Mouse (Mus musculus) CH12.LX (cell line): Measurements from ENCODE around the gene Ap2b1. TPM values are rescaled to one million over a fixed set of nuclear protein-coding genes. Genes with fewer than 3 reads are reported as not detected.
A peak's percentile ranks its signal among the peaks of the same experiment; 100 is the strongest.

Experiments
- DNase-seq: peaks from one replicate; pipeline ENCODE4 v3.0.0-alpha.2; 2013; ENCODE audit errors: extremely low read depth
- H3K27ac ChIP-seq: 2 replicates; pipeline ENCODE4 v1.5.1; 2012; ENCODE audit warnings: low read depth, mild to moderate bottlenecking, control low read depth, moderate library complexity; ENCODE audit not compliant: insufficient read depth
- H3K27me3 ChIP-seq: replicated peaks from 2 replicates; pipeline ENCODE3; 2012; ENCODE audit warnings: inconsistent platforms
- H3K36me3 ChIP-seq, 2 experiments: replicated peaks in 1 of 2; 2 replicates each; pipeline versions ENCODE3 to v1.6.1; 2012; ENCODE audit warnings: inconsistent platforms in 1 of 2, low read length in 1 of 2, mild to moderate bottlenecking in 1 of 2, mixed read lengths in 1 of 2, moderate library complexity in 1 of 2; ENCODE audit not compliant: control insufficient read depth in 1 of 2, insufficient read depth in 1 of 2
- H3K4me1 ChIP-seq, 2 experiments: 2 replicates each; pipeline ENCODE4 v1.6.1; 2012; ENCODE audit warnings: inconsistent platforms in 1 of 2, moderate library complexity in 1 of 2; ENCODE audit not compliant: insufficient read depth in 2 of 2, control insufficient read depth in 1 of 2
- H3K4me2 ChIP-seq: 2 replicates; pipeline ENCODE4 v1.6.1; 2012; ENCODE audit warnings: low read depth, mild to moderate bottlenecking, control low read depth; ENCODE audit not compliant: poor library complexity, insufficient read depth, severe bottlenecking
- H3K4me3 ChIP-seq, 3 experiments: fragments of 150-350 bp in 1 of 3; sonication (generic) in 1 of 3; replicated peaks in 1 of 3; 2 replicates each; pipeline versions ENCODE3 to v1.5.1; 2011 to 2012; ENCODE audit warnings: low read depth in 2 of 3, low read length in 2 of 3, mild to moderate bottlenecking in 2 of 3, moderate library complexity in 2 of 3, control low read depth in 1 of 3, improper control_type of control experiment in 1 of 3, inconsistent platforms in 1 of 3, mixed read lengths in 1 of 3; ENCODE audit not compliant: poor library complexity in 1 of 3
- H3K79me2 ChIP-seq: replicated peaks from 2 replicates; pipeline ENCODE4 v1.6.1; 2012; ENCODE audit warnings: mild to moderate bottlenecking, moderate library complexity; ENCODE audit not compliant: control insufficient read depth, poor library complexity, insufficient read depth, severe bottlenecking; ENCODE audit errors: extremely low read depth
- H3K9ac ChIP-seq: 2 replicates; pipeline ENCODE4 v1.6.1; 2012; ENCODE audit warnings: low read depth, mild to moderate bottlenecking, control low read depth, moderate library complexity; ENCODE audit not compliant: insufficient read depth
- H3K9me3 ChIP-seq: replicated peaks from 2 replicates; pipeline ENCODE3; 2012; ENCODE audit warnings: low read length, inconsistent platforms, mixed read lengths
- BHLHE40 ChIP-seq: IDR thresholded peaks from 2 replicates; pipeline ENCODE4 v1.6.1; 2011; ENCODE audit warnings: mild to moderate bottlenecking, low read depth, low read length, improper control_type of control experiment
- CHD2 ChIP-seq: IDR thresholded peaks from 2 replicates; pipeline ENCODE4 v1.6.1; 2011; ENCODE audit warnings: low read length, improper control_type of control experiment
- CTCF ChIP-seq, 2 experiments: IDR thresholded peaks in 1 of 2; conservative IDR thresholded peaks in 1 of 2; 2 replicates each; pipeline ENCODE4 v1.5.1; 2011 to 2012; ENCODE audit warnings: low read depth in 2 of 2, low read length in 2 of 2, improper control_type of control experiment in 1 of 2, inconsistent platforms in 1 of 2, mild to moderate bottlenecking in 1 of 2, moderate library complexity in 1 of 2
- E2F4 ChIP-seq: IDR thresholded peaks from 2 replicates; pipeline ENCODE4 v1.6.1; 2011; ENCODE audit warnings: low read depth, low read length, improper control_type of control experiment; ENCODE audit not compliant: insufficient replicate concordance
- EP300 ChIP-seq: IDR thresholded peaks from 2 replicates; pipeline ENCODE4 v1.6.1; 2011; ENCODE audit warnings: low read length, improper control_type of control experiment
- ETS1 ChIP-seq: conservative IDR thresholded peaks from 2 replicates; pipeline ENCODE4 v1.6.1; 2012; ENCODE audit warnings: low read depth, mild to moderate bottlenecking, inconsistent platforms, low read length, improper control_type of control experiment, moderate library complexity
- GABPA ChIP-seq: IDR thresholded peaks from 2 replicates; pipeline ENCODE4 v1.6.1; 2012; ENCODE audit warnings: low read depth, low read length, improper control_type of control experiment, inconsistent platforms; ENCODE audit not compliant: insufficient replicate concordance
- HCFC1 ChIP-seq: IDR thresholded peaks from 2 replicates; pipeline ENCODE4 v1.6.1; 2012; ENCODE audit warnings: low read depth, mild to moderate bottlenecking, inconsistent platforms, low read length, improper control_type of control experiment
- IRF4 ChIP-seq: IDR thresholded peaks from 2 replicates; pipeline ENCODE4 v1.6.1; 2014; ENCODE audit warnings: low read depth, mild to moderate bottlenecking, inconsistent platforms, low read length, improper control_type of control experiment
- JUND ChIP-seq: conservative IDR thresholded peaks from 2 replicates; pipeline ENCODE4 v1.6.1; 2011; ENCODE audit warnings: low read depth, low read length, improper control_type of control experiment
- KAT2A ChIP-seq: IDR thresholded peaks from 2 replicates; pipeline ENCODE4 v1.6.1; 2012; ENCODE audit warnings: low read length, improper control_type of control experiment, inconsistent platforms; ENCODE audit not compliant: insufficient replicate concordance
- MAFK ChIP-seq: IDR thresholded peaks from 2 replicates; pipeline ENCODE4 v1.6.1; 2011; ENCODE audit warnings: low read length, improper control_type of control experiment; ENCODE audit not compliant: insufficient replicate concordance
- MAX ChIP-seq: IDR thresholded peaks from 2 replicates; pipeline ENCODE4 v1.6.1; 2011; ENCODE audit warnings: low read length, improper control_type of control experiment
- MAZ ChIP-seq: IDR thresholded peaks from 2 replicates; pipeline ENCODE4 v1.6.1; 2012; ENCODE audit warnings: low read depth, mild to moderate bottlenecking, inconsistent platforms, low read length, improper control_type of control experiment, moderate library complexity
- MEF2A ChIP-seq: IDR thresholded peaks from 2 replicates; pipeline ENCODE4 v1.6.1; 2014; ENCODE audit warnings: low read depth, mild to moderate bottlenecking, inconsistent platforms, low read length, improper control_type of control experiment, borderline replicate concordance
- MXI1 ChIP-seq: IDR thresholded peaks from 2 replicates; pipeline ENCODE4 v1.6.1; 2011; ENCODE audit warnings: mild to moderate bottlenecking, low read depth, low read length, improper control_type of control experiment
- MYC ChIP-seq: IDR thresholded peaks from 2 replicates; pipeline ENCODE4 v1.6.1; 2011; ENCODE audit warnings: low read depth, mild to moderate bottlenecking, improper control_type of control experiment, low read length
- NELFE ChIP-seq: IDR thresholded peaks from 2 replicates; pipeline ENCODE4 v1.6.1; 2011; ENCODE audit warnings: low read depth, low read length, improper control_type of control experiment
- NRF1 ChIP-seq: IDR thresholded peaks from 2 replicates; pipeline ENCODE4 v1.6.1; 2014; ENCODE audit warnings: low read depth, mild to moderate bottlenecking, inconsistent platforms, low read length, improper control_type of control experiment, moderate library complexity
- PAX5 ChIP-seq: IDR thresholded peaks from 2 replicates; pipeline ENCODE4 v1.6.1; 2012; ENCODE audit warnings: low read length, inconsistent platforms, mixed read lengths
- POLR2A ChIP-seq: IDR thresholded peaks from 2 replicates; pipeline ENCODE4 v1.6.1; 2011; ENCODE audit warnings: low read depth, mild to moderate bottlenecking, improper control_type of control experiment, low read length
- POLR2AphosphoS2 ChIP-seq: IDR thresholded peaks from 2 replicates; pipeline ENCODE4 v1.6.1; 2011; ENCODE audit warnings: low read depth, low read length, improper control_type of control experiment
- RAD21 ChIP-seq: IDR thresholded peaks from 2 replicates; pipeline ENCODE4 v1.6.1; 2011; ENCODE audit warnings: low read depth, mild to moderate bottlenecking, low read length, improper control_type of control experiment, moderate library complexity
- SIN3A ChIP-seq: IDR thresholded peaks from 2 replicates; pipeline ENCODE4 v1.6.1; 2012; ENCODE audit warnings: low read length, improper control_type of control experiment, inconsistent platforms
- SMC3 ChIP-seq: IDR thresholded peaks from 2 replicates; pipeline ENCODE4 v1.6.1; 2011; ENCODE audit warnings: low read depth, low read length, improper control_type of control experiment
- TCF12 ChIP-seq: IDR thresholded peaks from 2 replicates; pipeline ENCODE4 v1.6.1; 2014; ENCODE audit warnings: low read depth, mild to moderate bottlenecking, inconsistent platforms, low read length, improper control_type of control experiment
- UBTF ChIP-seq: IDR thresholded peaks from 2 replicates; pipeline ENCODE4 v1.6.1; 2012; ENCODE audit warnings: low read depth, mild to moderate bottlenecking, inconsistent platforms, low read length, improper control_type of control experiment, moderate library complexity
- USF1 ChIP-seq: IDR thresholded peaks from 2 replicates; pipeline ENCODE4 v1.6.1; 2014; ENCODE audit warnings: low read depth, mild to moderate bottlenecking, inconsistent platforms, low read length, improper control_type of control experiment
- USF2 ChIP-seq: conservative IDR thresholded peaks from 2 replicates; pipeline ENCODE4 v1.6.1; 2011; ENCODE audit warnings: low read depth, low read length, improper control_type of control experiment
- ZKSCAN1 ChIP-seq: IDR thresholded peaks from 2 replicates; pipeline ENCODE4 v1.6.1; 2012; ENCODE audit warnings: low read depth, inconsistent platforms, low read length, improper control_type of control experiment, borderline replicate concordance
- ZMIZ1 ChIP-seq: IDR thresholded peaks from 2 replicates; pipeline ENCODE4 v1.6.1; 2012; ENCODE audit warnings: low read depth, mild to moderate bottlenecking, inconsistent platforms, low read length, improper control_type of control experiment
- ZNF384 ChIP-seq: IDR thresholded peaks from 2 replicates; pipeline ENCODE4 v1.6.1; 2012; ENCODE audit warnings: low read depth, low read length, improper control_type of control experiment, inconsistent platforms
- dilution Hi-C: fragments of 300-500 bp; cut with MboI; formaldehyde crosslinking; loops from 2 replicates; pipeline ENCODE4 v1.14.3; 2020; ENCODE audit warnings: low sequenced_read_pairs; ENCODE audit not compliant: extremely low pct_unique_long_range_greater_than_20kb, extremely low pct_ligation_motif_present
- in situ Hi-C: fragments of 300-500 bp; cut with MboI; formaldehyde crosslinking; loops from 3 replicates; pipeline ENCODE4 v1.14.3; 2019; ENCODE audit warnings: low sequenced_read_pairs, low pct_ligation_motif_present, low pct_unique_long_range_greater_than_20kb, mixed read lengths
- polyA plus RNA-seq: library from polyadenylated mRNA; unstranded; fragments of >175 nt; gene quantifications from 2 replicates; pipeline ENCODE4 v1.2.1, GENCODE M21; 2012; ENCODE audit warnings: low read depth; ENCODE audit not compliant: insufficient read length
- total RNA-seq, 2 experiments: library from RNA; depleted of rRNA; stranded (reverse); fragments of 300-350 nt in 1 of 2; fragments of >200 nt in 1 of 2; gene quantifications; 2 replicates each; pipeline ENCODE4 v1.2.3; 2012 to 2014

Gene Ap2b1
- total and polyA plus RNA-seq, 3 experiments: 58.3 to 78.8 (median 59.1) TPM

DNA sequence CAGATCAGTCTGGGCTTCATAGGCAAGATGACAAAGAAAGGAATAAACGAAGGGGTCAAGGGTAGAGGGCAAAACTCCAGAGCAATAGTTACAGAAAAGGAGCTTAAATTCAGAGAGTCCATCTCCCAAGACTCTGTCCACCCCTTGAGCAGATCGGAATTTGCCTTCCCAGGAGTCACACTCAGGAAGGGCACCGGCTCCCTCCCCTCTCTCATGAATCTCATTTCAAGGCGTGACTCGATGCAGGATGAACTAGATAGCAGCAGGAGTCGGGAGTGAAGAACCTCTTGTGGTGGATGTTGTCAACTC, 28.0 kb upstream of the Ap2b1 start:
- TF ChIP-seq BHLHE40 (no peak), EP300 (peak; percentile 25; the same call in 1 of the 2 replicates), CHD2 (no peak)
- Histone ChIP-seq H3K27ac (no peak overlapping the region), H3K4me1 (peaks cover 3 to 17% of the 10 kb centered on the region in 2 experiments; a peak in 3 of 4 replicates), H3K36me3 (no peaks in the 10 kb centered on the region), H3K9me3 (no peaks in the 10 kb centered on the region), H3K79me2 (no peaks in the 10 kb centered on the region), H3K4me3 (peak overlapping the region; percentile 47 to 79 (median 55)), H3K27me3 (peaks cover 29% of the 10 kb centered on the region), H3K9ac (peak overlapping the region; percentile 83), H3K4me2 (peak overlapping the region; percentile 74)
- in situ Hi-C loops: no loop called here
- dilution Hi-C loops: no loop called here
- DNase-seq: no peak

DNA sequence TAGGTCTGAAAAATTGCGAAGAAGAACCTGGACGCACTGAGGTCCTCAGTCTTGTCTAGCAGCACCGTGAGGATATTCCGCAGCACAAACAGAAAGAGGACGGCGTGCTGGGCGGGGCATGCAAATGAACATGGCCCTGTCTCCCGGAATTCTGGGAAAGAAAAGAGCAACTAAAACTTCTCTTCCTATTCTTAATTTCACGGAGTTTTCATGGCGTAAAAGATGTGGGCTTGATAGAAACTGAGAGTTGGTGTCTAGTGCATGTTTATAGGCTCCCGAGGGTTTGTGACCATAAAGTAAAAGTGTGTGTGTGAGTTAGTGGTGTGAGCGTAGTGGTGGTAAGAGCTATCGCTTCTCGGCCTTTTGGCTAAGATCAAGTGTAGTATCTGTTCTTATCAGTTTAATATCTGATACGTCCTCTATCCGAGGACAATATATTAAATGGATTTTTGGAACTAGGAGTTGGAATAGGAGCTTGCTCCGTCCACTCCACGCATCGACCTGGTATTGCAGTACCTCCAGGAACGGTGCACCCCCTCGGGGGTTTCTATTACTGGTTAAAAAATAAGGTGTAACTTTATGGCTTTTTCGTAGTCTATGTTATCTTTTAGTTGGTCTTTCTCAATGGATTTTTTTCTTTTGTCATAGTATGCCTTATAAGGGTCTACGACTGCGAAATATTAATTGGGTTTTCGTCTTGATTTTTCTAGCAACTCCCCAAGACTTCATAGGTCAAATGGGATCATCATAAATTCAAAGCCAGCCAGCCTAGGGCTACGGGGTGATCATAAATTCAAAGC, 27.5 kb upstream of the Ap2b1 start:
- H3K4me1 ChIP-seq: peaks cover 3 to 17% of the 10 kb centered on the region in 2 experiments; a peak in 3 of 4 replicates
- peaks cover 35% of the 10 kb centered on the region for H3K27me3 ChIP-seq
- H3K4me2 ChIP-seq: peak overlapping the region; percentile 74
- H3K36me3 ChIP-seq: no peaks in the 10 kb centered on the region
- peak; percentile 97 for DNase-seq
- no peaks in the 10 kb centered on the region for H3K9me3 ChIP-seq
- H3K9ac ChIP-seq: peak overlapping the region; percentile 83
- H3K4me3 ChIP-seq: peak overlapping the region; percentile 47 to 79 (median 55)
- dilution Hi-C loops (no loop called here), in situ Hi-C loops (no loop called here)
- H3K79me2 ChIP-seq: no peaks in the 10 kb centered on the region
- no peak overlapping the region for H3K27ac ChIP-seq
- TF ChIP-seq MAX: peak; percentile 44
- no peak for TF ChIP-seq ZKSCAN1
- TF ChIP-seq MAZ: peak; percentile 94
- no peak for TF ChIP-seq RAD21
- peak; percentile 88 for TF ChIP-seq MEF2A
- TF ChIP-seq ETS1: peak; percentile 95
- TF ChIP-seq GABPA: no peak
- peak; percentile 45; the same call in 1 of the 2 replicates for TF ChIP-seq USF2
- peak; percentile 83 for TF ChIP-seq JUND
- TF ChIP-seq MAFK: peak; percentile 64
- TF ChIP-seq TCF12: peak; percentile 80
- 0 out of 2 replicates have a peak, but pooled peaks have one; percentile 62 for TF ChIP-seq E2F4
- TF ChIP-seq ZMIZ1: peak; percentile 100
- peak; percentile 84 for TF ChIP-seq SIN3A
- peak; percentile 75 for TF ChIP-seq ZNF384
- TF ChIP-seq MYC: peak; percentile 68; the same call in 1 of the 2 replicates
- no peak for TF ChIP-seq KAT2A
- peak; percentile 77 for TF ChIP-seq HCFC1
- TF ChIP-seq IRF4: peak; percentile 73
- no peak; the same call in 1 of the 2 replicates for TF ChIP-seq EP300
- TF ChIP-seq POLR2AphosphoS2: peak; percentile 100
- no peak for TF ChIP-seq PAX5
- peak; percentile 10 for TF ChIP-seq NRF1
- no peak for TF ChIP-seq USF1
- TF ChIP-seq UBTF: no peak
- peak; percentile 20; the same call in 1 of the 2 replicates for TF ChIP-seq SMC3
- no peak for TF ChIP-seq CTCF (conservative IDR thresholded peaks at IDR 0.05 in 1 of 2, IDR thresholded peaks at IDR 0.05 in 1 of 2; ENCODE audit: low read depth in 2 of 2, low read length in 2 of 2)
- peak; percentile 98 for TF ChIP-seq POLR2A
- TF ChIP-seq NELFE: peak; percentile 99
- peak; percentile 72; the same call in 1 of the 2 replicates for TF ChIP-seq CHD2
- peak; percentile 90; the same call in 1 of the 2 replicates for TF ChIP-seq MXI1
